Mouse (Mus musculus): ENCODE data around the gene Gstt3. TPM values are rescaled to one million over a fixed set of nuclear protein-coding genes. Genes with fewer than 3 reads are reported as not detected.

Gene Gstt3
- 10 to 100 TPM in 1 of 2 experiments, 1 to 10 TPM in 1; 9.0 to 10.6 TPM for total RNA-seq (2023)

GRCm38 (mm10) chr10:75780769-75781578 is at the start of gene Gstt3, which contains the start of gene Gm20441:
Gene Gstt3 (minus strand): TSS chr10:75781414.
Gene Gm20441 (minus strand): TSS chr10:75780954.

GRCm38 (mm10) chr10:75822443-75822842 is 41.2 kb upstream of the Gstt3 start, which contains the start of gene Gstt4:
Gene Gstt4 (minus strand): TSS chr10:75822543.

GRCm38 (mm10) chr10:75798176-75798696 is 17.0 kb upstream of the Gstt3 start, which contains the start of gene Gstt1:
Gene Gstt1 (minus strand): TSS chr10:75798584.

GRCm38 (mm10) chr10:75772795-75773664 is 8.2 kb downstream of the Gstt3 start, which contains the start of gene Ddt:
Gene Ddt (minus strand): TSS chr10:75773414.

GRCm38 (mm10) chr10:75763682-75764518 is 17.3 kb downstream of the Gstt3 start, which contains the start of gene Cabin1:
Gene Cabin1 (minus strand): TSS chr10:75764341.

Other genes starting within 250 kb of the Gstt3 start
- gene Lrrc75b, start 221.1 kb downstream of the Gstt3 start, total RNA-seq (2023) = not detected
- not detected for gene Ggt1, start 219.8 kb downstream of the Gstt3 start, total RNA-seq (2023)
- 1 to 10 TPM; 1.2 to 1.4 TPM for gene Ggt5, start 192.1 kb downstream of the Gstt3 start, total RNA-seq (2023)
- gene Susd2, start 137.4 kb downstream of the Gstt3 start, total RNA-seq (2023) = 1 to 10 TPM; 2.3 to 3.3 TPM
- 100 to 1,000 TPM in 1 of 2 experiments, 10 to 100 TPM in 1; 99.7 to 119 TPM for gene Cabin1, start 17.1 kb downstream of the Gstt3 start, total RNA-seq (2023)
- 10 to 100 TPM; 32.0 to 36.7 TPM for gene Ddt, start 8.0 kb downstream of the Gstt3 start, total RNA-seq (2023)
- not detected for gene Gm20441, start 460 bp downstream of the Gstt3 start, total RNA-seq (2023)
- gene Gstt1, start 17.2 kb upstream of the Gstt3 start, total RNA-seq (2023) = not detected
- not detected for gene Gstt4, start 41.1 kb upstream of the Gstt3 start, total RNA-seq (2023)
- 10 to 100 TPM; 35.1 to 35.2 TPM for gene Gstt2, start 56.0 kb upstream of the Gstt3 start, total RNA-seq (2023)
- 100 to 1,000 TPM; 202 to 212 TPM for gene Mif, start 78.8 kb upstream of the Gstt3 start, total RNA-seq (2023)
- 10 to 100 TPM in 1 of 2 experiments, 1 to 10 TPM in 1; 8.3 to 12.2 TPM for gene Derl3, start 112.0 kb upstream of the Gstt3 start, total RNA-seq (2023)
- gene Smarcb1, start 140.2 kb upstream of the Gstt3 start, total RNA-seq (2023) = 10 to 100 TPM; 80.2 to 89.9 TPM
- 100 to 1,000 TPM; 151 to 169 TPM for gene Chchd10, start 151.7 kb upstream of the Gstt3 start, total RNA-seq (2023)
- 1 to 10 TPM; 4.2 to 6.4 TPM for gene Mmp11, start 155.1 kb upstream of the Gstt3 start, total RNA-seq (2023)
- gene Gm867, start 159.3 kb upstream of the Gstt3 start, total RNA-seq (2023) = not detected
- 100 to 1,000 TPM; 118 to 155 TPM for gene Vpreb3, start 161.6 kb upstream of the Gstt3 start, total RNA-seq (2023)
- 1 to 10 TPM in 1 of 2 experiments, under 1 TPM in 1; 0.73 to 1.3 TPM for gene Gm5134, start 173.1 kb upstream of the Gstt3 start, total RNA-seq (2023)

All from B cell, adult 67 days (primary cell).